Mouse (Mus musculus) intestine, postnatal 0 days (tissue): Measurements from ENCODE around the gene Tbl1xr1. TPM values are rescaled to one million over a fixed set of nuclear protein-coding genes. Genes with fewer than 3 reads are reported as not detected.

Experiments used
- ATAC-seq: fragments of 200-750 bp; cut with Nextera tagmentation; 2 replicates; pipeline ENCODE4 v1.8.0; 2017; ENCODE audit warnings: mild to moderate bottlenecking, moderate TSS enrichment, moderate library complexity
- H3K27ac ChIP-seq: fragments of 300-500 bp; sonication (generic); 2 replicates; pipeline ENCODE4 v1.5.1; 2014; ENCODE audit warnings: mild to moderate bottlenecking, low read depth, low read length, moderate library complexity
- H3K27me3 ChIP-seq: fragments of 300-500 bp; sonication (generic); replicated peaks from 2 replicates; pipeline ENCODE4 v1.6.1; 2014; ENCODE audit warnings: low read length, mixed read lengths; ENCODE audit not compliant: control insufficient read depth, insufficient read depth
- H3K36me3 ChIP-seq: fragments of 300-500 bp; sonication (generic); 2 replicates; pipeline ENCODE4 v1.6.1; 2014; ENCODE audit warnings: mild to moderate bottlenecking, moderate library complexity; ENCODE audit not compliant: control insufficient read depth, insufficient read depth
- H3K4me1 ChIP-seq: fragments of 300-500 bp; sonication (generic); replicated peaks from 2 replicates; pipeline ENCODE4 v1.6.1; 2014; ENCODE audit warnings: antibody characterized with exemption, low read length, mixed read lengths; ENCODE audit not compliant: control insufficient read depth, insufficient read depth
- H3K4me2 ChIP-seq: fragments of 300-500 bp; sonication (generic); replicated peaks from 2 replicates; pipeline ENCODE4 v1.6.1; 2014; ENCODE audit warnings: low read depth, mild to moderate bottlenecking, moderate library complexity
- H3K4me3 ChIP-seq: fragments of 300-500 bp; sonication (generic); 2 replicates; pipeline ENCODE4 v1.5.1; 2014; ENCODE audit warnings: low read depth, low read length
- H3K9ac ChIP-seq: fragments of 300-500 bp; sonication (generic); 2 replicates; pipeline ENCODE4 v1.6.1; 2014; ENCODE audit warnings: mild to moderate bottlenecking, low read depth, low read length
- H3K9me3 ChIP-seq: fragments of 300-500 bp; sonication (generic); 2 replicates; pipeline ENCODE4 v1.6.1; 2016; ENCODE audit warnings: mixed run types; ENCODE audit not compliant: control insufficient read depth
- CTCF ChIP-seq: sonication (generic); IDR thresholded peaks from 2 replicates; pipeline ENCODE4 v1.5.1; 2016; ENCODE audit warnings: low read depth, mild to moderate bottlenecking, control low read depth, antibody characterized with exemption, moderate library complexity
- WGBS: fragments of 180-500 bp; shearing (Covaris S2); extraction: QIAGEN DNeasy Blood & Tissue Kit; methylation state at CpG from one replicate; pipeline ENCODE4 v1.1.7; 2014; 5-methylcytosine and 5-hydroxymethylcytosine counted together
- polyA plus RNA-seq: library from polyadenylated mRNA; unstranded; fragments of >200 nt; fragmentation: Nextera tagmentation; extraction: Ambion mirVana; gene quantifications from 2 replicates; pipeline ENCODE4 v1.2.1, GENCODE M21; 2015

Gene Tbl1xr1
- polyA plus RNA-seq, 1 experiment from 2014 or later = 5.6 TPM

DNA sequence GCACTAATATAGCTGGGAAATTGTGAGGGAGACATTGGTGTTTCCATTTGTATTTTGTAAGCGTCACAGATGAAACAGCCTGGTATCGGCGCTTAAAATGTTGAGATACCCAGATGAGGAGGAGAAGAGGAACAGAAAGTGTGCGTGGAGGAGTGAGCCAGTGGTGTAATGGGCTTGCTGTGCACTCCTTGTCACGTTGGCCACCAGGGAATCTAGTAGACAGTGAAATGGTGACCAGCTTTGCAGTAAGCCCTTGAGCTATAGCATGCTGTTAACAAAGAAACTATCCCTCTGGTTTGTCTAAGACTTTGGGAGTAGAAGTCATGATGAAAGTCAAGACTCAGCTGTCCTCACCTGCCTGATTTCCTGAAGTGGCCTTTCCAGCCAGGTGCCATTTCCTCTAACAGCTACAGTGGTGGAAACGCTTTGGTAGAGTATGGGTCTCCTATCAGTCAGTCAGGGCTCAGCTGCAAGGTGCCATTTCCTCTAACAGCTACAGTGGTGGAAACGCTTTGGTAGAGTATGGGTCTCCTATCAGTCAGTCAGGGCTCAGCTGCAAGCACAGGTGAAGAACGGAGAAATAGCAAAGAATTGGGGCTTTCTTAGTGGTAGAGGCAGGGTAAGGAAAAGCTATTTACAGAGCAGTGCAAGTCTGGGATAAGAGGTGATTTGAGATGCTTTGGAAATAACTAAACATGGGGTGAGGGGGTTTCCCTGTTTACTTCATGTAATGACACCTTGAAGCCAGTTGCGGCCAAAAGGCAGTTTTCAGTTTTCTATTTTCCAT, 61.5 kb downstream of the Tbl1xr1 start:
- no peaks in the 10 kb centered on the region for H3K36me3 ChIP-seq
- no peak for ATAC-seq
- no peak overlapping the region for H3K4me2 ChIP-seq
- no peak overlapping the region for H3K27ac ChIP-seq
- TF ChIP-seq CTCF = no peak
- no peak overlapping the region for H3K4me3 ChIP-seq
- H3K4me1 ChIP-seq = no peaks in the 10 kb centered on the region
- no peaks in the 10 kb centered on the region for H3K27me3 ChIP-seq
- H3K9me3 ChIP-seq = no peaks in the 10 kb centered on the region
- 81% methylated on average over 9 of the region's 9 CpGs for WGBS
- H3K9ac ChIP-seq = no peak overlapping the region

GRCm38 (mm10) chr3:22138580-22139099, 62.2 kb downstream of the Tbl1xr1 start:
- WGBS = 61% methylated on average over 2 of the region's 2 CpGs

GRCm38 (mm10) chr3:22140111-22140658, 63.7 kb downstream of the Tbl1xr1 start:
- Histone ChIP-seq H3K4me1 (no peaks in the 10 kb centered on the region), H3K36me3 (no peaks in the 10 kb centered on the region), H3K4me3 (no peak overlapping the region), H3K27ac (no peak overlapping the region), H3K27me3 (no peaks in the 10 kb centered on the region), H3K9ac (no peak overlapping the region), H3K4me2 (no peak overlapping the region), H3K9me3 (no peaks in the 10 kb centered on the region)
- no peak for ATAC-seq
- 90% methylated on average over 3 of the region's 3 CpGs for WGBS
- TF ChIP-seq CTCF = no peak

More at GRCm38 (mm10) chr3:22138580-22139099, 62.2 kb downstream of the Tbl1xr1 start:
- no peak overlapping the region for H3K9ac ChIP-seq
- H3K4me2 ChIP-seq = no peak overlapping the region
- no peaks in the 10 kb centered on the region for H3K27me3 ChIP-seq
- no peaks in the 10 kb centered on the region for H3K9me3 ChIP-seq
- ATAC-seq = no peak
- no peak overlapping the region for H3K27ac ChIP-seq
- no peaks in the 10 kb centered on the region for H3K4me1 ChIP-seq
- no peaks in the 10 kb centered on the region for H3K36me3 ChIP-seq
- no peak for TF ChIP-seq CTCF
- no peak overlapping the region for H3K4me3 ChIP-seq

DNA sequence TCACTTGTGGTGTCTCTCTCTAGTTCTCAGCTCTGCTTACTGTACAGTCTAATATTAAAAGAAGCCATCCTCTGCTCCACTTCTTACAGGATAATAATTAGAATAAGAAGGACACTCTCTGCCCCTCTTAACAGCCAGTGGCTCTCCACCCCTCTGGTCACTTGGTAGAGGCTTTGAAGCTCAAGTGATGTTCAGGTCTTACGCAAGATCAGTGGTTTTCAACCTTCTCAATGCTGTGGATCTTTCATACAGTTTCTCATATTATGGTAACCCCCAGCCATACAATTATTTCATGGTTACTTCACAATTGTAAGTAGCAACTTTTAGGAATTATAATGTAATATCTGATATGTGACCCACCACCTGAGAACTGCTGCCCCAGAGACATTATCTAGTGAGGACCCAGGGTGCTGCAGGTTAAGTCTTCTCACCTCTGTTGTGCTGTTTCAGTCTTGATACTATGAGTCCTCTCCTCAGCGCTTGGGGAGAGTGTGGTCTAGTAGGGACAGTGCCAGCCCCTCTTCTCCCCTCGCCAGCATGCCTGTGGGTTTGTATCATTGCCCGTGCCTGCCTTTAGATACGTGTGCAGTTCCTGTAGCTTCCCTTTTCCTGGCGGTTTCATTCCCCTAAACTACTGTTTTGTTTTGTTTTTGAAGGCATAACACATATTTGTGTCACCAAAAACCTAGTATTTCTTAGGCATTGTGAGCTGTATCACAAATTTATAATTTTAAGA, 65.7 kb downstream of the Tbl1xr1 start:
- Histone ChIP-seq H3K4me3 (no peak overlapping the region), H3K27ac (no peak overlapping the region), H3K4me1 (no peaks in the 10 kb centered on the region), H3K9me3 (no peaks in the 10 kb centered on the region), H3K36me3 (no peaks in the 10 kb centered on the region), H3K27me3 (no peaks in the 10 kb centered on the region), H3K4me2 (no peak overlapping the region), H3K9ac (no peak overlapping the region)
- no peak for ATAC-seq
- WGBS = 86% methylated on average over 6 of the region's 6 CpGs
- TF ChIP-seq CTCF = no peak

DNA sequence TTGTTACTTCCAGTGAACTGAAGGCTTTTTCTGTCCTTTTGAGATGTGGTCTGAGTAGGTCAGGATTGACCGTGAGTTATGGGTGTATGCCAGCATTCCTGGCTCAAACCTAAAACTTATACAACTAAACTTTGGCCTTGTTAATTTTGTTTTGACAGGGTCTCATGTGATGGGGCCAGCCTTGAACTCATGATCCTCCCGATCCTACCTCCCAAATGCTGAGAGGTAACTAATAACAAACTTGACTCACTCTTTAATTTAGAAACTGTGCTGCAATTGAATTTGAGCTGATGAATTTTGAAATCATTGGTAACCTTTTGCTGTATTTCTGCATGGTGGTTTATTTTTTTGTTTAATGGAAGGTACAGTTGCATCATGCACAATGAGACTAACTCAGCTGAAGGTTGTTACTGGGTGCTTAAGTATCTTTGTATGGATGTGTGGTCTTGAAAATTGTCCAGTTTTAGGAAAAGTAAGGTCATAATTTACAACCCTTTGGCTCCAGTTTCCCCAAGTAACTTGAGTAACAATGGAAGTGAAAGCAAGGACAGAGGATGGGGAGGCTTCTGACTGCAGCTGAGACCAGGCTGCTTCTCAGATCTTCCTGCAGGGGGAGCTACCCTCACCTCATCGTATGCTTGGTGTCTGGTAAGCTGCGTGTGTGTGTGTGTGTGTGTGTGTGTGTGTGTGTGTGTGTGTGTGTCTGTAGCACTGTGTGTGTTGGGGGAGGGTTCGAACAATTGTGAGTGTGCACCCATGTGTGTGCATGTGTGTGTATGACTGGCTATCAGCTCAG, 66.6 kb downstream of the Tbl1xr1 start:
- Histone ChIP-seq H3K27me3 (no peaks in the 10 kb centered on the region), H3K4me3 (no peak overlapping the region), H3K4me1 (no peaks in the 10 kb centered on the region), H3K4me2 (no peak overlapping the region), H3K9ac (no peak overlapping the region), H3K9me3 (no peaks in the 10 kb centered on the region), H3K27ac (no peak overlapping the region), H3K36me3 (no peaks in the 10 kb centered on the region)
- TF ChIP-seq CTCF = peak; percentile 74
- peak; percentile 41; the same call in 1 of the 2 replicates for ATAC-seq
- 78% methylated on average over 5 of the region's 5 CpGs for WGBS
